Mouse (Mus musculus) C2C12 (cell line): ENCODE data around the gene Padi6.

Source experiments
- CEBPB ChIP-seq: IDR thresholded peaks from one replicate; pipeline ENCODE4 v1.6.1; 2011; ENCODE audit warnings: low read depth, mild to moderate bottlenecking, control low read depth, moderate library complexity
- CTCF ChIP-seq: IDR thresholded peaks from one replicate; pipeline ENCODE4 v1.5.1; 2011; ENCODE audit not compliant: control insufficient read depth, insufficient read depth, insufficient read length
- USF1 ChIP-seq: IDR thresholded peaks from one replicate; pipeline ENCODE4 v1.6.1; 2011; ENCODE audit warnings: low read depth, mild to moderate bottlenecking, control low read depth, moderate library complexity

- TF ChIP-seq CTCF (no peak), USF1 (no peak), CEBPB (no peak)
These were observed 23.5 kb upstream of the Padi6 start for GRCm38 (mm10) chr4:140765936-140766335.
